Mouse (Mus musculus) cerebellum, adult 2 months (tissue): ENCODE data around the gene Ctnna2.

Experiments
- CTCF ChIP-seq: fragments of 200-500 bp; IDR thresholded peaks from 2 replicates; pipeline ENCODE4 v1.5.1; 2011; ENCODE audit warnings: low read depth, mild to moderate bottlenecking, control low read depth, low read length, moderate library complexity, borderline replicate concordance; ENCODE audit not compliant: insufficient read depth
- POLR2A ChIP-seq: fragments of 200-500 bp; IDR thresholded peaks from 2 replicates; pipeline ENCODE4 v1.6.1; 2011; ENCODE audit warnings: low read length, control low read depth, borderline replicate concordance; ENCODE audit not compliant: insufficient read depth

DNA sequence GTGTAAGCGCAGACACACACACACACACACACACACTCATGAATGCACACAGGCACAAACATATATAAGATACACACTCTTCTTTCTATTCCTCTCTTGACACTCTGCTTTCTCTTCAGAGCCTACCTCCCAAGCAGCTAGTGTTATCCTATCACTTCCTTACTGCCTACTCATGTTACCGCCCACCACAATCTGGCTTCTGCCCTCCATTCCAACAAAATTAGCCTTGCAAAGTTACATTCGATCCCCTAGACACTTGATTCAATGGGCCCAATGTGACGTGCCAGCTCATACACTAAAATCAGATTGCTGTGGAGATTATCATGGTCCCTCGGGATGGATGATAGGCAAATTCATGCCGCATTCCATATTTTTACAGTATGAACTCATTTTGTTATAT, 116.7 kb downstream of the Ctnna2 start:
- TF ChIP-seq CTCF (no peak), POLR2A (no peak)
